Mouse (Mus musculus) liver, postnatal 0 days (tissue): ENCODE data around the gene Khk.

Experiments
- CTCF ChIP-seq: sonication (generic); IDR thresholded peaks from 2 replicates; pipeline ENCODE4 v1.5.1; 2016; ENCODE audit warnings: antibody characterized with exemption, low read depth
- EP300 ChIP-seq: IDR thresholded peaks from 2 replicates; pipeline ENCODE4 v1.6.1; 2016; ENCODE audit warnings: antibody characterized with exemption, low read depth, mild to moderate bottlenecking

DNA sequence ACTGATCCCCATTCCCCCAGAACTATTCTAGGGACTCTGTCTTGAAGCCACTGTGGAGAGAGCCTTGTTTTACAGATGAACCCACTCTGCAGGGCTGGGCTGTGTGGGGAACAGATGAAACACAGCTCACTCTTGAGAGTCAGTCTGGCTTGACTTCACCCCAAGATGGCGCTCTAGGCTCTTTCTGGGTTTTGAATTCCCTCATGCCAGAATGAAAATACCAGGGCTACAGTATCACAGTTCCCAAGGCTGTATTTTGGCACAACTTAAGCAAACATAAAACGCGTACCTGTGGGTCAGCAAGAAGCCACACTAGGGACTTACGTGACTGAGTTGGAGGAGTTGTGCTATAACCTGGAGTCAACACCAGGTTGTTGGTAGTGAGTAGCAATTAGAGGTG is 8.9 kb downstream of the Khk start:
- TF ChIP-seq CTCF (peak; percentile 73), EP300 (no peak)
